Mouse (Mus musculus) embryonic facial prominence, embryonic 14.5 days (tissue): ENCODE data around the gene Khdc4. TPM values are rescaled to one million over a fixed set of nuclear protein-coding genes. Genes with fewer than 3 reads are reported as not detected.
A peak's percentile ranks its signal among the peaks of the same experiment; 100 is the strongest.

Experiments used
- ATAC-seq: fragments of 200-750 bp; cut with Nextera tagmentation; 2 replicates; pipeline ENCODE4 v1.8.0; 2017; ENCODE audit warnings: low read depth, moderate number of reproducible peaks, moderate TSS enrichment
- DNase-seq: peaks from one replicate; pipeline ENCODE4 v3.0.0-alpha.2; 2015; ENCODE audit warnings: low spot score
- H3K27ac ChIP-seq: fragments of 300-500 bp; sonication (generic); replicated peaks from 2 replicates; pipeline ENCODE4 v1.5.1; 2014; ENCODE audit warnings: low read depth, mild to moderate bottlenecking, low read length, moderate library complexity
- H3K27me3 ChIP-seq: fragments of 300-500 bp; sonication (generic); replicated peaks from 2 replicates; pipeline ENCODE4 v1.6.1; 2014; ENCODE audit warnings: low read length; ENCODE audit not compliant: control insufficient read depth, insufficient read depth
- H3K36me3 ChIP-seq: fragments of 300-500 bp; sonication (generic); 2 replicates; pipeline ENCODE4 v1.6.1; 2014; ENCODE audit warnings: low read length, mixed read lengths; ENCODE audit not compliant: control insufficient read depth, insufficient read depth
- H3K4me1 ChIP-seq: fragments of 300-500 bp; sonication (generic); 2 replicates; pipeline ENCODE4 v1.6.1; 2014; ENCODE audit warnings: antibody characterized with exemption, low read length; ENCODE audit not compliant: control insufficient read depth, insufficient read depth
- H3K4me2 ChIP-seq: fragments of 300-500 bp; sonication (generic); 2 replicates; pipeline ENCODE4 v1.6.1; 2014; ENCODE audit warnings: low read depth, mild to moderate bottlenecking, low read length, moderate library complexity, mixed read lengths
- H3K4me3 ChIP-seq: fragments of 300-500 bp; sonication (generic); 2 replicates; pipeline ENCODE4 v1.5.1; 2014; ENCODE audit warnings: low read depth, mild to moderate bottlenecking, low read length
- H3K9ac ChIP-seq: fragments of 300-500 bp; sonication (generic); 2 replicates; pipeline ENCODE4 v1.6.1; 2014; ENCODE audit warnings: low read depth, mild to moderate bottlenecking, low read length, moderate library complexity, mixed read lengths
- H3K9me3 ChIP-seq: fragments of 300-500 bp; sonication (generic); 2 replicates; pipeline ENCODE4 v1.6.1; 2016; ENCODE audit warnings: low read length; ENCODE audit not compliant: control insufficient read depth
- WGBS: fragments of 180-500 bp; shearing (Covaris S2); extraction: QIAGEN DNeasy Blood & Tissue Kit; methylation state at CpG from one replicate; pipeline ENCODE4 v1.1.7; 2014; 5-methylcytosine and 5-hydroxymethylcytosine counted together
- polyA plus RNA-seq: library from polyadenylated mRNA; unstranded; fragments of >200 nt; fragmentation: Nextera tagmentation; extraction: Ambion mirVana; gene quantifications from 2 replicates; pipeline ENCODE4 v1.2.1, GENCODE M21; 2014

Khdc4 gene
- polyA plus RNA-seq, 1 experiment from 2014 or later: 66.4 TPM

DNA sequence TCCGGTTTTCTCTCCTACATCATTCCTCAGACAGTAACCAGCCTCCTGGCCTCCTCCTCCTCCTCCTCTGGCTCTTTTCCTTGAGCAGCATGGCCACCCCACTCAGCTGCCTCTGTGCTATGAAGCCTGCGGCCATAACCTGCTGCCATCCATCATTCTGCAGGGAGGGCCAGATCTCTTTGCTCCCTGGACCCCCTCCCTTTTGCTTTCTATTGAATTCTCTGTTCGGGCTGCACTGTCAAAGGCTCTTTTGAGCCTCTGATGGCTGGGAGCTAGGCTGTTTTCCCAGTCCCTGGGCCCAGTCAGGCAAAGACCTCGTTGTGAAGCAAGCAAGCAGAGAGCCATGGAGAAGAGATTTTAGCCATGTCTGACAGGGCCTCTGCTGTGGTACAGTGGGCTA is 70.7 kb downstream of the Khdc4 start:
- no peaks in the 10 kb centered on the region for H3K27me3 ChIP-seq
- peak; percentile 35; the same call in 1 of the 2 replicates for ATAC-seq
- no peak for DNase-seq

DNA sequence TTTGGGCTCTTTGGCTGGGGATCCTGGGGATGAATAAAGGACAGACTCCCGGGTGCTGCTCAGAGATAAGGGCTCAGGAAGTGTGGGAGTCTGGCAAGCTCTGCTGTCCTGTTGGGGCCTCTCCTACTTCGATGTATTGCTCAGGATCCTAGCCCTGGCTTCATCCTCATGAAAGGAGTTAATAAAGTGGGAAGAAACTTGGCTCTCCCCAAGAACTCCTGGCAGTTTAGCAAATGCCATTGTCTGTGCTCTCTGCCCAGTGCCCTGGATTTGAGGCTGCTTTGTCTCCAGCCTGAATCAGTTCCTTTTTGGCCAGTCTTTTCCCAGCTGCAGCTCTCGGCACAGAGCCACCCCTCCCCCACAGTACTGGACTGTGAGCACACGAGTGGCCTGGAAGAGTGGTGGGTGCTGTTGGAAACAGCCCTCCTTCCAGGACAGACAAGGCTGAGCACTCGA is 72.5 kb downstream of the Khdc4 start:
- ATAC-seq (peak; percentile 79; the same call in 1 of the 2 replicates), DNase-seq (peak; percentile 68)
- no peak overlapping the region for H3K4me2 ChIP-seq
- no peaks in the 10 kb centered on the region for H3K9me3 ChIP-seq
- peak overlapping the region; percentile 26; the same call in 1 of the 2 replicates for H3K9ac ChIP-seq
- H3K36me3 ChIP-seq: no peaks in the 10 kb centered on the region; the same call in 1 of the 2 replicates
- H3K27ac ChIP-seq: peak overlapping the region; percentile 73
- no peak overlapping the region for H3K4me3 ChIP-seq
- WGBS: 20% methylated on average over 5 of the region's 5 CpGs
- H3K4me1 ChIP-seq: no peaks in the 10 kb centered on the region
- H3K27me3 ChIP-seq: no peaks in the 10 kb centered on the region

More for the DNA sequence above, 70.7 kb downstream of the Khdc4 start:
- Histone ChIP-seq H3K27ac (0 out of 2 replicates have a peak overlapping the region, but pooled peaks have one; percentile 22), H3K9me3 (no peaks in the 10 kb centered on the region), H3K4me1 (no peaks in the 10 kb centered on the region), H3K4me3 (no peak overlapping the region), H3K9ac (no peak overlapping the region), H3K36me3 (no peaks in the 10 kb centered on the region), H3K4me2 (no peak overlapping the region)
- WGBS: 44% methylated on average over 4 of the region's 4 CpGs

DNA sequence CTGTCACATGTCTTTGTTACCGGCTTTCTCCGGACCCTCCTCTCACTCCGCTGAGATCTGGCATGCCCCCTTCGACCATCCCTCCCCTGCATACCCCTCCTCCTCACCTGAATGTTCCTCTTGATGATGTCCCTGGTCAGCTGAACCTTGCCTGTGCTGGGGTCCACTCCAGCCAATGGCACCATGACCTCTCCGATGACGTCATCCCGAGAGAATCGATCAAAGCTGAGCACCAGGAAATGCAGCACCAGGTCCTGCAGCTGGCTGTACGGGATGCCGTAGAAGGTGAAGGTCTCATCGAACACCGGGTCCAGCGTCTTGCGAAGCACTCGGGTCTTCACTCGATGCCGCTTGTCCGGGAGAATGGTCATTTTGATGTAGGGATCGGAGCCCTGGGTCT is 76.0 kb downstream of the Khdc4 start:
- no peaks in the 10 kb centered on the region for H3K4me1 ChIP-seq
- H3K4me2 ChIP-seq: no peak overlapping the region
- WGBS: 95% methylated on average over 19 of the region's 19 CpGs
- no peaks in the 10 kb centered on the region; the same call in 1 of the 2 replicates for H3K36me3 ChIP-seq
- DNase-seq (no peak), ATAC-seq (no peak)
- no peak overlapping the region for H3K4me3 ChIP-seq
- no peaks in the 10 kb centered on the region for H3K27me3 ChIP-seq
- H3K27ac ChIP-seq: no peak overlapping the region
- H3K9ac ChIP-seq: no peak overlapping the region
- no peaks in the 10 kb centered on the region for H3K9me3 ChIP-seq

DNA sequence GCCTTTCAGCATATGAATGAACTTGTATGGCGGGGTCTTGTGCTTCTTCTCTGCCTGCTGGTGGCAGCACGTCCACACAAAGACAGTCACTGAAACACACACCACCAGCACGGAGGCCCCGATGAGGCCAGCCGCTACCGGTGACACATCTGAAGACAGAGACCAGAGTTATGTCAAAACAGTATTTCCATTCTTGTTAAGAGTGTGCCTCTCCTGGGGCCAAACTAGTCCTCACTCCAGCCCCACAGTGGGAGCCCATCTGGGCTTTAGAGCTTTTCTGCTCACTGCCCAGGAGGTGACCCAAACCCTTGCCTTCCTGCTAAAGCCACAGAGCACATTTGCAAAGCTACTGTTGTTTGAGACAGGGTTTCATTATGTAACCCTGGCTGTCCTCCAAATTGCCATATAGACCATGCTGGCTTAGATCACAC is 76.8 kb downstream of the Khdc4 start:
- ATAC-seq: no peak

More for the DNA sequence above, 76.8 kb downstream of the Khdc4 start:
- no peak overlapping the region for H3K27ac ChIP-seq
- no peaks in the 10 kb centered on the region for H3K27me3 ChIP-seq
- no peak overlapping the region for H3K4me3 ChIP-seq
- no peak overlapping the region for H3K4me2 ChIP-seq
- H3K36me3 ChIP-seq: no peaks in the 10 kb centered on the region; the same call in 1 of the 2 replicates
- H3K9ac ChIP-seq: no peak overlapping the region
- no peaks in the 10 kb centered on the region for H3K9me3 ChIP-seq
- H3K4me1 ChIP-seq: no peaks in the 10 kb centered on the region
- DNase-seq: no peak
- WGBS: 74% methylated on average over 6 of the region's 6 CpGs

Other genes starting within 250 kb of the Khdc4 start
- gene Sema4a, start 224.6 kb upstream of the Khdc4 start, polyA plus RNA-seq: 9.5 and 10.1 TPM in 2 replicates
- 426 and 482 TPM in 2 replicates for gene Lmna, start 175.8 kb upstream of the Khdc4 start, polyA plus RNA-seq
- gene Mex3a, start 153.4 kb upstream of the Khdc4 start, polyA plus RNA-seq: 21.5 and 24.7 TPM in 2 replicates
- gene Rab25, start 137.5 kb upstream of the Khdc4 start, polyA plus RNA-seq: 33.8 and 38.0 TPM in 2 replicates
- gene Lamtor2, start 132.7 kb upstream of the Khdc4 start, polyA plus RNA-seq: 97.9 and 107 TPM in 2 replicates
- 46.3 and 50.0 TPM in 2 replicates for gene Ubqln4, start 132.0 kb upstream of the Khdc4 start, polyA plus RNA-seq
- 289 and 337 TPM in 2 replicates for gene Ssr2, start 109.9 kb upstream of the Khdc4 start, polyA plus RNA-seq
- gene Arhgef2, start 79.8 kb upstream of the Khdc4 start, polyA plus RNA-seq: 88.0 and 88.7 TPM in 2 replicates
- 0.18 TPM in 1 of 2 replicates, not detected in the other for gene Rxfp4, start 32.7 kb upstream of the Khdc4 start, polyA plus RNA-seq
- 60.9 and 62.9 TPM in 2 replicates for gene Rit1, start 31.0 kb downstream of the Khdc4 start, polyA plus RNA-seq
- gene Syt11, start 89.4 kb downstream of the Khdc4 start, polyA plus RNA-seq: 25.8 and 30.9 TPM in 2 replicates
- gene Gon4l, start 149.4 kb downstream of the Khdc4 start, polyA plus RNA-seq: 11.8 and 12.7 TPM in 2 replicates
- gene Msto1, start 228.2 kb downstream of the Khdc4 start, polyA plus RNA-seq: 44.3 and 50.5 TPM in 2 replicates